Mouse (Mus musculus) kidney, adult 8-10 months (tissue): Measurements from ENCODE around the gene Kat2a.

Experiments used
- DNase-seq, 2 experiments: peaks; one replicate each; pipeline ENCODE4 v3.0.0; 2022

The Kat2a gene

GRCm38 (mm10) chr11:100735134-100735865, 23.0 kb upstream of the Kat2a start:
- no peak for DNase-seq

- peak in 1 of 2 experiments; percentile 67 for DNase-seq
Observed at GRCm38 (mm10) chr11:100730477-100731205, 18.4 kb upstream of the Kat2a start.

GRCm38 (mm10) chr11:100729976-100730375, 17.7 kb upstream of the Kat2a start:
- DNase-seq = no peak

DNA sequence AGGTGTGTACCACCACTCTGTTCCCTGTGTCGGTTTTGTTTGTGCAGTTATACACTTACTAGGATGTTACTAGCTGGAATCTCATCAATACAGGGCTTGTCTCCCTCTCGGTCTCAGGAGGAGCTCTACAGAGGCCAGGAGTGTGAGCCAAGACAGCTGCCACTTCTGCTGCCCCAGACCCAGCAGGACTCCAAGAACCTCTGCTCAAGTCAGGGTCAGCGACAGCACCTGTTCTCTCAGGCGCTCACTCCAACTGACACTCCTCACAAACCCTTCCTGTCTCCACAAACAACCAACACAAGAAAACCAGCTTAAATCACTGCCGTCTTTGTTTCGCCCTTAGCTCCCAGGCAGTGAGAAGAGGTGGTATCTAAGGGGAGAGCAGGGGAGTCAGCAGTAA, 16.3 kb upstream of the Kat2a start:
- DNase-seq = no peak

DNA sequence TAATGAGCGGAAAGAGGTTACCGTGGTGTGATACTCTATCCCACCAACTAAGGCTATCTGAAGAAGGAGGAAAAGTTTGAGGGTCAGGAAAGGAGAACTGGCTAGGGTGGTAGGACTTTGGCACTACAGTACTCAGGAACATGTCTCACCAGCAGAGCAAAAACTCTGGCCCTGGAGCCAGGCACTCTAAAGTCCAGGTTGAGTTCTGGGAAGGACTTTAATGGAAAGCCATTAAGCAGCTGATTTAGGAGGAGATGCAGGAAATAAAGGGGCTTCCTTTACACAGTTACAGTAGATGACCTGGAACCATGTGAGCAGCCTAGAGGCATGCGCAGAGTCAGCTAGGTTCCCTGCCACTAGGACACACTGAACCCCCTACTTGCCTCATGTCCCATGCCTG, 14.9 kb upstream of the Kat2a start:
- peak; percentile 68 to 74 for DNase-seq

DNA sequence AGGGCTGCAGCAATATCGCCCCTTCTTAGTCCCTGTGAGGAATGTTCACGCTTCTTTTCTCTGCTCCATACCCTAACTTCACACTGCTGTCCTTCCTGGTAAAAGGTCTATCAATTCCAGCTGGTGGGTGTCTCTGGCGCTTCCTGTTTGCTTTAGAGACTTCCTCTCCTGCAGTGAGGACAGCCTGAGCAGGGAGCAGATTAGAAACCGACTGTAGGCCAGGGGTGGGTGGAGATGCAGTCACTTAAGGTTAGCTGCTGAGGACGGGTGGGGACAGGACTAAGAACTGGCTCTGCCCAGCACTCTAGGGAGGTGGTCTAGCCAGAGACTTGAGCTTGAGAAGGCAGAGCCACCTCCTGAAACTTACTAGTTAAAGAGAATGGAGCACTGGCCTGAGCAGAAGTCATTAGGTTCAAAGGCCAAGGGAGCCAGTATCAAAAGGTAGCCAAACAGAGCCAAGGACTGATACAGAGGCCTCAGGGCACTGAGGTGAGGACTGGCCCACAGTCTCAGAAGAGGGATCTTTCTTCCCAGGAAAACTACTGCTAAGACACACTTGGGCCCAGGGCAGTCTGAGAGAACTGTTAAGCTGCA, 12.8 kb upstream of the Kat2a start:
- DNase-seq = no peak

DNA sequence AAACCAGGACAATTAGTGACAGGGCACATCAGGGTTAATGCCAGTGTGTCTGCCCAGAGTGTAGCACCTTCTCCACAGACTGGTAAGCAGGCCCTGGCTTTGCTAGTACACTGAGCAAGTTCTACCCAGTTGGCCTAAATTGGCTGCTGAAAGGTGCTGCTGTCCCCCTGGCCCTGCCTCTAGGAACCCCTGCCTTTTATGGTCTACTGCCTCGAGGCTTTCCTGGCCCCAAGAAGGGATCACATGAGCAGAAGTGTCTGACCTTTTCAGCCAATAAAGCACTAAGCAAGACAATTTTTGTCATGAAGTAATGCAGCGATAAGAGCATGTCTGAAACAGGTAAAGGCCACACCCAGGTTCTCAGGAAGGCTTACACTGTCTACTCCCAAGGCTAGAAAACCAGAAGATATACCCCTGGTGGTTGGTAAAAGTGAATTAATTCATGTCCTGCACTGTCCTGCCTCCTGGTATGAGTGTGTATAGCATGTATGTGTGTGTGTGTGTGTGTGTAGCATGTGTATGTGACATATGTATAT, 10.3 kb upstream of the Kat2a start:
- DNase-seq = peak in 1 of 2 experiments; percentile 57

GRCm38 (mm10) chr11:100721776-100722492, 9.7 kb upstream of the Kat2a start:
- peak; percentile 81 to 84 for DNase-seq

DNA sequence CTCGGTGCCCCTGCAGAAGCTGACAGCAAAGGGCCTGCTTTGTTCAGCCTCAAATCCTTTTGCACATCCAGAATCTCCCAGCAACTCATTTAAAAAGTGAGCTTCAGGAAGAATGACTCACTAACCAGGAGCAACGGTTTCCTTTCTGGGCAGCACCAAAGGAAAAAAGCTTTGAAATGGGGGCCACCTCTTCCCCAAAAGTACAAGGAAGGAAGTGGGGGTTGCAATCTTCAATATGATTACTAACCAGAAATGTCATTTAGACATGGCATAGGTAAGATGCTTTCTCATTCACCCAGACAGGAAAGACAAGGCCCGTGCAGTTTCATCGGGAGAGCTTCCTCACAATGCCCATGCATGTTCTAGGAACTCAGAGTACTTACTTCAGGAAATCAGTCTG, 9.0 kb upstream of the Kat2a start:
- DNase-seq = no peak

GRCm38 (mm10) chr11:100720345-100720744, 8.1 kb upstream of the Kat2a start:
- DNase-seq = no peak

GRCm38 (mm10) chr11:100719893-100720292, 7.6 kb upstream of the Kat2a start:
- no peak for DNase-seq

GRCm38 (mm10) chr11:100719312-100719711, 7.0 kb upstream of the Kat2a start:
- no peak for DNase-seq

DNA sequence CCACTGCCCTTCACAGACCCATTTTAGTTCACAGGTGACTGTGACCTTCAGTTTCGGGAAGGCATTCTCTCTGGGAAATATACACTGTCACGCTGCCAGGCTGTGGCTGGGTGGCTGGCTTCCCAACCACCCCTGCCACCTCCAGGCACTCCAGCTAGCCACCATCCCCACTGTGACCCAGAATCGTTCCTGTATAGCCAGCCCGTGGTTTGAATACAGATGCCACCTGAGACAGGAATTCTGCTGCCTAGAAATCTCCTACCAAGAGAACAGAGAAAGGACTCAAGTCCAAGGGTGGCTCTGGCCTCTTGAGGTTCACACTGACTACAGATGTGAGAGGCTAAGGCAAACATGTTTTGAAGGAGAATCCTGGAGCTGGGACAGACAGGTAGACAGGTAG, 6.6 kb upstream of the Kat2a start:
- DNase-seq = no peak

DNA sequence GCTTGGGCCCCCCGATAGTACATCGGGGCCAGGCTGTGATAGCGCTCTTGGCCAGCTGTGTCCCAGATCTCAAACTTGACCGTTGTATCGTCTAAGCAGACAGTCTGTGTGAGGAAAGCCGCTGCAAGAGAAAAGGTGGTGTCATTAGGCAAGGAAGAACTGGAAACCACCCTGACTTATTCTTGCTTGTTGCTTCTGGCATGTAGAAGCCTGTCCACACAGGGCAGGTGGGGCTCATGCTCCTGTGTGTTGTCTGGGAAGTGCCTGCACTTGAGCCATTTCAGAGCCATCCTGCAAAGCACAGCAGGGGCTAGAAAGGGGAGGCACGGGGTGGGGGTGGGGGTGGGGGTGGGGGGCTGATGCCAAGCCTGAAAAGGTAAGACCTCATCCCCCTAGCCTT, 6.2 kb upstream of the Kat2a start:
- no peak for DNase-seq

- no peak for DNase-seq
Observed at GRCm38 (mm10) chr11:100716649-100717048, 4.4 kb upstream of the Kat2a start.

- DNase-seq = no peak
Observed at GRCm38 (mm10) chr11:100714948-100715347, 2.7 kb upstream of the Kat2a start.

DNA sequence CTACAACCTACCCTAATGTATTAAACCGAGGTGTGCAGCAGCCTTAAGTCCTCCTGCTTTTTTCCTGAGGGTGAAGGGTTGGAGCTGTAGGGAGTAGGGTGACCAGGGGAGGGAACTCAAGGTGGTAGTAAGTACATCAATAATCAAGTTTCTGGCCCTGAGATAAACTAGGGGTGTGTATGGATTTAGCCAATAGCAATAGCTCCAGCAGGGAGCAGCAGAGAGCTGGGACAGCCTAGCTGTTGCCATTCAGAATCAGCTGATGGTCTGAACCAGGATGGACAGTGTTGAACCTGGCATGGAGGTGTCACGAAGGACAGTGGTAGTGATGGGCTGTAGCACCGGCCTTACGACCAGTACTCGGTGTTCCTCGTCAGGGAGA, 2.3 kb upstream of the Kat2a start:
- peak; percentile 79 to 92 for DNase-seq

GRCm38 (mm10) chr11:100713735-100714533, 1.7 kb upstream of the Kat2a start, which contains the start of gene Hspb9:
Gene Hspb9 (plus strand): TSS chr11:100713850.
- peak in 1 of 2 experiments; percentile 70 for DNase-seq

DNA sequence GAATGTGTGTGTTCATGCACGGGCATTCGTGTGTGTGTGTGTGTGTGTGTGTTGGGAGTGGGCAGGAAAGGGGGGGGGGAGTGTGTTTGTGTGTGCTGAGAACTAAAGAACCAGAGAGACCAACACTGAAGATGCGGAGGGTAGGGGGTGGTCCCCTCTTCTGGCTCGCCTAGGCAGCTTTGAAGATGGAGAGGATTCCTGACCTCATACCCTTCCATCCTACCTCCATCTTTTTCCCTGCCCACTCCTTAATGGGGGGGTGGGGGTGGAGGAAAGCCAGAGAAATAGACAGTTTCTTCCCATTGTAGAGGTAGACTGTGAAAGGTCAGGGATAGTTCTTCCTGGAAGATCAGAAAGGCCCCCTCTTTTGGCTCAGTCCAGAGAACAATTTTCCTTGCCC, 909 bp upstream of the Kat2a start:
- no peak for DNase-seq

GRCm38 (mm10) chr11:100710977-100711376, 1.3 kb downstream of the Kat2a start:
- no peak for DNase-seq

GRCm38 (mm10) chr11:100710528-100710927, 1.7 kb downstream of the Kat2a start:
- no peak for DNase-seq

DNA sequence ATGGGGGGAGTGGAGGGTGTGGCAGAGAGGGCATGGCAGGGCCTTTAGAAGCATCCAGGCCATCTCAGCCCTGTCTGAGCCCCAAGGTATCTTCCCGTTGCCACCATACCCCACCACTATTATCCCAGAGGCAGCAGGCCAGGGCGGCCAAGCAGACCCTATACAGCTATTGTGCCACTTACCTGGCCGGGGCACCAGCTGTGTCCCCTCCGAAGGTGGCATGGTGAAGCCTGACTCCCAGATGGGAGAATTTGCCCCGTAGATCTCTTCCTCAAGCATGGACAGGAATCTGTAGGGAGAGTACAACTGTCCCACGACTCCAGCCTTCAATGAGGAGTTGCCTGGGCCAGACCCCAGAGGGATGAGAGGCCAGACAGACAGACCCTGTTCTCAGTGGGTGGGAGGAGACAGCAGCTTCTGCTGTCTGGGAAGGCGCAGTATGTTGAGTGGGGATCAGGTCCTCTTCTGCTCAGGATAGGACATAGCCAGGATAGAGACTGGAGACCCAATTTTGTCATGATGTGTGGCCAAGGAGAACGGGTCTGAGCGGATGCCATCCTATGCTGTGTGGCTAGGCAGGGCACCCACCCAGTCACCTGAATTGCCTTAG, 3.0 kb downstream of the Kat2a start:
- no peak for DNase-seq
